Mouse (Mus musculus) cerebellum, postnatal 4 days (tissue): ENCODE results near the gene Ifna16.
A peak's percentile ranks its signal among the peaks of the same experiment; 100 is the strongest.

Source experiments
- DNase-seq, 2 experiments: peaks; one replicate each; pipeline ENCODE4 v3.0.0; 2022; ENCODE audit warnings: low spot score in 2 of 2, mixed read lengths in 1 of 2

The Ifna16 gene

GRCm38 (mm10) chr4:88642526-88642925, 34.2 kb downstream of the Ifna16 start:
- DNase-seq = no peak

GRCm38 (mm10) chr4:88641077-88641831, 35.5 kb downstream of the Ifna16 start:
- peak; percentile 80 to 96 for DNase-seq

- no peak for DNase-seq
Observed at GRCm38 (mm10) chr4:88640704-88641076, 36.0 kb downstream of the Ifna16 start.

- DNase-seq = no peak
Observed at GRCm38 (mm10) chr4:88634311-88634710, 42.4 kb downstream of the Ifna16 start, which contains the start of gene C87499. Gene C87499 (minus strand): TSS chr4:88634411.
